Mouse (Mus musculus) CH12.LX (cell line): ENCODE results near the gene Akap8. TPM values are rescaled to one million over a fixed set of nuclear protein-coding genes. Genes with fewer than 3 reads are reported as not detected.

ENCODE experiments used
- DNase-seq: peaks from one replicate; pipeline ENCODE4 v3.0.0-alpha.2; 2013; ENCODE audit errors: extremely low read depth
- H3K27ac ChIP-seq: 2 replicates; pipeline ENCODE4 v1.5.1; 2012; ENCODE audit warnings: low read depth, mild to moderate bottlenecking, control low read depth, moderate library complexity; ENCODE audit not compliant: insufficient read depth
- H3K27me3 ChIP-seq: replicated peaks from 2 replicates; pipeline ENCODE3; 2012; ENCODE audit warnings: inconsistent platforms
- H3K36me3 ChIP-seq, 2 experiments: replicated peaks in 1 of 2; 2 replicates each; pipeline versions ENCODE3 to v1.6.1; 2012; ENCODE audit warnings: inconsistent platforms in 1 of 2, low read length in 1 of 2, mild to moderate bottlenecking in 1 of 2, mixed read lengths in 1 of 2, moderate library complexity in 1 of 2; ENCODE audit not compliant: control insufficient read depth in 1 of 2, insufficient read depth in 1 of 2
- H3K4me1 ChIP-seq, 2 experiments: 2 replicates each; pipeline ENCODE4 v1.6.1; 2012; ENCODE audit warnings: inconsistent platforms in 1 of 2, moderate library complexity in 1 of 2; ENCODE audit not compliant: insufficient read depth in 2 of 2, control insufficient read depth in 1 of 2
- H3K4me2 ChIP-seq: 2 replicates; pipeline ENCODE4 v1.6.1; 2012; ENCODE audit warnings: low read depth, mild to moderate bottlenecking, control low read depth; ENCODE audit not compliant: poor library complexity, insufficient read depth, severe bottlenecking
- H3K4me3 ChIP-seq, 3 experiments: fragments of 150-350 bp in 1 of 3; sonication (generic) in 1 of 3; replicated peaks in 1 of 3; 2 replicates each; pipeline versions ENCODE3 to v1.5.1; 2011 to 2012; ENCODE audit warnings: low read depth in 2 of 3, low read length in 2 of 3, mild to moderate bottlenecking in 2 of 3, moderate library complexity in 2 of 3, control low read depth in 1 of 3, improper control_type of control experiment in 1 of 3, inconsistent platforms in 1 of 3, mixed read lengths in 1 of 3; ENCODE audit not compliant: poor library complexity in 1 of 3
- H3K79me2 ChIP-seq: replicated peaks from 2 replicates; pipeline ENCODE4 v1.6.1; 2012; ENCODE audit warnings: mild to moderate bottlenecking, moderate library complexity; ENCODE audit not compliant: control insufficient read depth, poor library complexity, insufficient read depth, severe bottlenecking; ENCODE audit errors: extremely low read depth
- H3K9ac ChIP-seq: 2 replicates; pipeline ENCODE4 v1.6.1; 2012; ENCODE audit warnings: low read depth, mild to moderate bottlenecking, control low read depth, moderate library complexity; ENCODE audit not compliant: insufficient read depth
- H3K9me3 ChIP-seq: replicated peaks from 2 replicates; pipeline ENCODE3; 2012; ENCODE audit warnings: low read length, inconsistent platforms, mixed read lengths
- BHLHE40 ChIP-seq: IDR thresholded peaks from 2 replicates; pipeline ENCODE4 v1.6.1; 2011; ENCODE audit warnings: mild to moderate bottlenecking, low read depth, low read length, improper control_type of control experiment
- CHD1 ChIP-seq: IDR thresholded peaks from 2 replicates; pipeline ENCODE4 v1.6.1; 2012; ENCODE audit warnings: low read depth, low read length, improper control_type of control experiment, inconsistent platforms
- CHD2 ChIP-seq: IDR thresholded peaks from 2 replicates; pipeline ENCODE4 v1.6.1; 2011; ENCODE audit warnings: low read length, improper control_type of control experiment
- CTCF ChIP-seq, 2 experiments: IDR thresholded peaks in 1 of 2; conservative IDR thresholded peaks in 1 of 2; 2 replicates each; pipeline ENCODE4 v1.5.1; 2011 to 2012; ENCODE audit warnings: low read depth in 2 of 2, low read length in 2 of 2, improper control_type of control experiment in 1 of 2, inconsistent platforms in 1 of 2, mild to moderate bottlenecking in 1 of 2, moderate library complexity in 1 of 2
- EP300 ChIP-seq: IDR thresholded peaks from 2 replicates; pipeline ENCODE4 v1.6.1; 2011; ENCODE audit warnings: low read length, improper control_type of control experiment
- GABPA ChIP-seq: IDR thresholded peaks from 2 replicates; pipeline ENCODE4 v1.6.1; 2012; ENCODE audit warnings: low read depth, low read length, improper control_type of control experiment, inconsistent platforms; ENCODE audit not compliant: insufficient replicate concordance
- IRF4 ChIP-seq: IDR thresholded peaks from 2 replicates; pipeline ENCODE4 v1.6.1; 2014; ENCODE audit warnings: low read depth, mild to moderate bottlenecking, inconsistent platforms, low read length, improper control_type of control experiment
- KAT2A ChIP-seq: IDR thresholded peaks from 2 replicates; pipeline ENCODE4 v1.6.1; 2012; ENCODE audit warnings: low read length, improper control_type of control experiment, inconsistent platforms; ENCODE audit not compliant: insufficient replicate concordance
- MAFK ChIP-seq: IDR thresholded peaks from 2 replicates; pipeline ENCODE4 v1.6.1; 2011; ENCODE audit warnings: low read length, improper control_type of control experiment; ENCODE audit not compliant: insufficient replicate concordance
- MAZ ChIP-seq: IDR thresholded peaks from 2 replicates; pipeline ENCODE4 v1.6.1; 2012; ENCODE audit warnings: low read depth, mild to moderate bottlenecking, inconsistent platforms, low read length, improper control_type of control experiment, moderate library complexity
- MYC ChIP-seq: IDR thresholded peaks from 2 replicates; pipeline ENCODE4 v1.6.1; 2011; ENCODE audit warnings: low read depth, mild to moderate bottlenecking, improper control_type of control experiment, low read length
- NELFE ChIP-seq: IDR thresholded peaks from 2 replicates; pipeline ENCODE4 v1.6.1; 2011; ENCODE audit warnings: low read depth, low read length, improper control_type of control experiment
- NRF1 ChIP-seq: IDR thresholded peaks from 2 replicates; pipeline ENCODE4 v1.6.1; 2014; ENCODE audit warnings: low read depth, mild to moderate bottlenecking, inconsistent platforms, low read length, improper control_type of control experiment, moderate library complexity
- RAD21 ChIP-seq: IDR thresholded peaks from 2 replicates; pipeline ENCODE4 v1.6.1; 2011; ENCODE audit warnings: low read depth, mild to moderate bottlenecking, low read length, improper control_type of control experiment, moderate library complexity
- SIN3A ChIP-seq: IDR thresholded peaks from 2 replicates; pipeline ENCODE4 v1.6.1; 2012; ENCODE audit warnings: low read length, improper control_type of control experiment, inconsistent platforms
- SMC3 ChIP-seq: IDR thresholded peaks from 2 replicates; pipeline ENCODE4 v1.6.1; 2011; ENCODE audit warnings: low read depth, low read length, improper control_type of control experiment
- TCF12 ChIP-seq: IDR thresholded peaks from 2 replicates; pipeline ENCODE4 v1.6.1; 2014; ENCODE audit warnings: low read depth, mild to moderate bottlenecking, inconsistent platforms, low read length, improper control_type of control experiment
- USF1 ChIP-seq: IDR thresholded peaks from 2 replicates; pipeline ENCODE4 v1.6.1; 2014; ENCODE audit warnings: low read depth, mild to moderate bottlenecking, inconsistent platforms, low read length, improper control_type of control experiment
- ZKSCAN1 ChIP-seq: IDR thresholded peaks from 2 replicates; pipeline ENCODE4 v1.6.1; 2012; ENCODE audit warnings: low read depth, inconsistent platforms, low read length, improper control_type of control experiment, borderline replicate concordance
- ZMIZ1 ChIP-seq: IDR thresholded peaks from 2 replicates; pipeline ENCODE4 v1.6.1; 2012; ENCODE audit warnings: low read depth, mild to moderate bottlenecking, inconsistent platforms, low read length, improper control_type of control experiment
- dilution Hi-C: fragments of 300-500 bp; cut with MboI; formaldehyde crosslinking; loops from 2 replicates; pipeline ENCODE4 v1.14.3; 2020; ENCODE audit warnings: low sequenced_read_pairs; ENCODE audit not compliant: extremely low pct_unique_long_range_greater_than_20kb, extremely low pct_ligation_motif_present
- in situ Hi-C: fragments of 300-500 bp; cut with MboI; formaldehyde crosslinking; loops from 3 replicates; pipeline ENCODE4 v1.14.3; 2019; ENCODE audit warnings: low sequenced_read_pairs, low pct_ligation_motif_present, low pct_unique_long_range_greater_than_20kb, mixed read lengths
- polyA plus RNA-seq: library from polyadenylated mRNA; unstranded; fragments of >175 nt; gene quantifications from 2 replicates; pipeline ENCODE4 v1.2.1, GENCODE M21; 2012; ENCODE audit warnings: low read depth; ENCODE audit not compliant: insufficient read length
- total RNA-seq, 2 experiments: library from RNA; depleted of rRNA; stranded (reverse); fragments of 300-350 nt in 1 of 2; fragments of >200 nt in 1 of 2; gene quantifications; 2 replicates each; pipeline ENCODE4 v1.2.3; 2012 to 2014

Gene Akap8
- total and polyA plus RNA-seq, 3 experiments: 62.5 to 146 (median 75.2) TPM

DNA sequence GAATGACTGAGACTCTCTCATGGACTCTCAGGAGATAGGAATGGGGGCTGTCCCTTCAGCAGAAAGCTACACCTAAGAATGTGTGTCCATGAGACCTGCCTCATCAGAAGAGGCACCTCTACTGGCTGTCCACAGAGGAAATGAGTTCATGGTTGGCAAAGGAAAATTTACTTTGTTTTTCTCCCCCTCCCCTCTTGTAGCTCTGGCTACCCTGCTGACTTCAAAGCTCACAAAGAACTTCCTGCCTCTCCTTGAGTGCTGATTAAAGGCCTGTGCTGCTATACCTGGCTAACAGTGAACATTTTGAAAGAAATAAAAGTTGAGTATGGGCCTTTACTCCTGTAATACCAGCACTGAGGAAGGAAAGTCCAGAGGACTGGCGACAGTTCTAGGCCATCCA, 20.1 kb upstream of the Akap8 start:
- Histone ChIP-seq H3K27me3 (no peaks in the 10 kb centered on the region), H3K4me3 (no peak overlapping the region), H3K9ac (no peak overlapping the region), H3K9me3 (no peaks in the 10 kb centered on the region), H3K4me2 (no peak overlapping the region), H3K4me1 (peaks cover 0 to 36% of the 10 kb centered on the region in 2 experiments; a peak in 1 of 4 replicates), H3K36me3 (peaks cover 54 to 74% of the 10 kb centered on the region in 2 experiments), H3K79me2 (peaks cover 4% of the 10 kb centered on the region), H3K27ac (no peak overlapping the region)
- no peak for TF ChIP-seq CHD2
- TF ChIP-seq BHLHE40: no peak
- no peak for TF ChIP-seq SIN3A
- no peak for TF ChIP-seq NRF1
- TF ChIP-seq EP300: no peak
- TF ChIP-seq CHD1: no peak
- no peak for TF ChIP-seq TCF12
- no peak for TF ChIP-seq CTCF (conservative IDR thresholded peaks at IDR 0.05 in 1 of 2, IDR thresholded peaks at IDR 0.05 in 1 of 2; ENCODE audit: low read depth in 2 of 2, low read length in 2 of 2)
- TF ChIP-seq USF1: no peak
- no peak for TF ChIP-seq ZKSCAN1
- TF ChIP-seq ZMIZ1: no peak
- no peak for TF ChIP-seq MYC
- no peak for TF ChIP-seq GABPA
- no peak for TF ChIP-seq SMC3
- TF ChIP-seq RAD21: no peak
- TF ChIP-seq MAZ: no peak
- TF ChIP-seq IRF4: no peak
- no peak for DNase-seq
- dilution Hi-C loops (no loop called here), in situ Hi-C loops (loop anchor here (5.0 kb wide), 2 partner anchors 96 to 151 kb away; no protein-coding TSS in a partner anchor)

DNA sequence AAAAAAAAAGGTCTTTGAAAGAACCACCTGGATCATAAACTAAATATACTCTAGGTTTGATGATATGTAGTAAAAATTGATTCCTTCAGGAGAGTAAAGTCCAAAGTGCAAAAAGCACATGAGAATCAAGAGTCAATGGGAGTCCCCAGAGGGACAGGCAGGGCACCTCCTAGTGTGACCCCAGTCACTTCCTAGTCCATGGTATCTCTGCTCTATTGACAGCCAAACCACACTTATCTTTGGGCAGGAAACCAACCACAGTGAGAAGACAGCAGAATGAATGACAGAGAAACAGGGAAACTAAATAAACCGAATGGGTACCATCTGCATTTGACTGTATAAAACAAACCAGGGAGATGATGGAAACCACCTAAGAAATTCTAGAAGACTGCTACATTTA, 19.1 kb upstream of the Akap8 start:
- in situ Hi-C loops: loop anchor here (5.0 kb wide), 2 partner anchors 97 to 152 kb away; no protein-coding TSS in a partner anchor
- Histone ChIP-seq H3K4me1 (peaks cover 0 to 36% of the 10 kb centered on the region in 2 experiments; a peak in 1 of 4 replicates), H3K4me2 (no peak overlapping the region), H3K27ac (no peak overlapping the region), H3K4me3 (no peak overlapping the region), H3K36me3 (peaks cover 62 to 82% of the 10 kb centered on the region in 2 experiments), H3K9me3 (no peaks in the 10 kb centered on the region)
- dilution Hi-C loops: no loop called here
- DNase-seq: no peak
- TF ChIP-seq MAFK (no peak), NELFE (no peak), KAT2A (no peak)
- TF ChIP-seq, all 38 proteins: peak for 0
- Histone ChIP-seq H3K79me2 (no peaks in the 10 kb centered on the region; the same call in 1 of the 2 replicates), H3K9ac (no peak overlapping the region), H3K27me3 (no peaks in the 10 kb centered on the region)
